Mouse (Mus musculus): ENCODE measurements around the gene Crlf1.
A peak's percentile ranks its signal among the peaks of the same experiment; 100 is the strongest.

Gene Crlf1

GRCm38 (mm10) chr8:70492664-70493640 lies at the start of gene Crlf1:
Crlf1 (plus strand) TSS chr8:70493158.
- no peak for DNase-seq

GRCm38 (mm10) chr8:70443326-70443725 lies 49.6 kb upstream of the Crlf1 start:
- DNase-seq = no peak

GRCm38 (mm10) chr8:70445988-70446387 lies 47.0 kb upstream of the Crlf1 start:
- no peak for DNase-seq

- no peak for DNase-seq
Observed at GRCm38 (mm10) chr8:70447639-70448420, 45.1 kb upstream of the Crlf1 start.

GRCm38 (mm10) chr8:70452196-70452966 lies 40.6 kb upstream of the Crlf1 start:
- no peak for DNase-seq

GRCm38 (mm10) chr8:70453852-70454251 lies 39.1 kb upstream of the Crlf1 start:
- no peak for DNase-seq

GRCm38 (mm10) chr8:70456996-70457395 lies 36.0 kb upstream of the Crlf1 start:
- no peak for DNase-seq

GRCm38 (mm10) chr8:70457882-70458281 lies 35.1 kb upstream of the Crlf1 start:
- DNase-seq = no peak

- DNase-seq = no peak
Observed at GRCm38 (mm10) chr8:70458462-70458861, 34.5 kb upstream of the Crlf1 start.

GRCm38 (mm10) chr8:70459636-70460035 lies 33.3 kb upstream of the Crlf1 start:
- DNase-seq = no peak

- DNase-seq = no peak
Observed at GRCm38 (mm10) chr8:70460199-70460598, 32.8 kb upstream of the Crlf1 start.

GRCm38 (mm10) chr8:70460606-70461005 lies 32.4 kb upstream of the Crlf1 start:
- DNase-seq = no peak

GRCm38 (mm10) chr8:70461765-70462515 lies 31.0 kb upstream of the Crlf1 start:
- DNase-seq = no peak

GRCm38 (mm10) chr8:70462516-70462813 lies 30.5 kb upstream of the Crlf1 start:
- no peak for DNase-seq

- DNase-seq = peak; percentile 59
Observed at GRCm38 (mm10) chr8:70463306-70463705, 29.7 kb upstream of the Crlf1 start.

- DNase-seq = no peak
Observed at GRCm38 (mm10) chr8:70464162-70464561, 28.8 kb upstream of the Crlf1 start.

- DNase-seq = no peak
Observed at GRCm38 (mm10) chr8:70465701-70466100, 27.3 kb upstream of the Crlf1 start.

- no peak for DNase-seq
Observed at GRCm38 (mm10) chr8:70466305-70466704, 26.7 kb upstream of the Crlf1 start.

- DNase-seq = no peak
Observed at GRCm38 (mm10) chr8:70466771-70467170, 26.2 kb upstream of the Crlf1 start.

- no peak for DNase-seq
Observed at GRCm38 (mm10) chr8:70467229-70467725, 25.7 kb upstream of the Crlf1 start.

- no peak for DNase-seq
Observed at GRCm38 (mm10) chr8:70467907-70468306, 25.1 kb upstream of the Crlf1 start.

- DNase-seq = no peak
Observed at GRCm38 (mm10) chr8:70468733-70469132, 24.2 kb upstream of the Crlf1 start.
